Mouse (Mus musculus) thymus, adult 2 months (tissue): ENCODE data around the gene Spock1. TPM values are rescaled to one million over a fixed set of nuclear protein-coding genes. Genes with fewer than 3 reads are reported as not detected.

Experiments used
- DNase-seq: peaks from one replicate; pipeline ENCODE4 v3.0.0; 2021
- H3K27ac ChIP-seq: fragments of 200-500 bp; 2 replicates; pipeline ENCODE4 v1.5.1; 2012; ENCODE audit warnings: low read length, control low read depth; ENCODE audit not compliant: control insufficient read depth, insufficient read depth
- H3K27me3 ChIP-seq: fragments of 200-500 bp; 2 replicates; pipeline ENCODE4 v1.6.1; 2012; ENCODE audit warnings: mild to moderate bottlenecking, low read length, moderate library complexity, mixed read lengths; ENCODE audit not compliant: control insufficient read depth, insufficient read depth
- H3K36me3 ChIP-seq: fragments of 200-500 bp; 2 replicates; pipeline ENCODE4 v1.6.1; 2012; ENCODE audit warnings: mild to moderate bottlenecking, low read length, moderate library complexity; ENCODE audit not compliant: control insufficient read depth, insufficient read depth
- H3K4me1 ChIP-seq: fragments of 200-500 bp; replicated peaks from 2 replicates; pipeline ENCODE4 v1.6.1; 2012; ENCODE audit warnings: low read length; ENCODE audit not compliant: control insufficient read depth, insufficient read depth
- H3K4me3 ChIP-seq: fragments of 200-500 bp; 2 replicates; pipeline ENCODE4 v1.5.1; 2012; ENCODE audit warnings: mild to moderate bottlenecking, low read length, control low read depth, moderate library complexity; ENCODE audit not compliant: control insufficient read depth, insufficient read depth
- CTCF ChIP-seq: fragments of 200-500 bp; IDR thresholded peaks from 2 replicates; pipeline ENCODE4 v1.5.1; 2012; ENCODE audit warnings: mild to moderate bottlenecking, control low read depth, low read length, moderate library complexity, borderline replicate concordance; ENCODE audit not compliant: control insufficient read depth, poor library complexity, insufficient read depth; ENCODE audit errors: extremely low read depth
- POLR2A ChIP-seq: fragments of 200-500 bp; IDR thresholded peaks from 2 replicates; pipeline ENCODE4 v1.6.1; 2012; ENCODE audit warnings: mild to moderate bottlenecking, low read length, control low read depth, moderate library complexity; ENCODE audit not compliant: control insufficient read depth, poor library complexity, insufficient read depth; ENCODE audit errors: extremely low read depth
- WGBS: fragments of 180-500 bp; shearing (Covaris S2); methylation state at CpG from one replicate; pipeline ENCODE4 v1.1.7; 2018; 5-methylcytosine and 5-hydroxymethylcytosine counted together
- polyA plus RNA-seq: library from polyadenylated mRNA; depleted of rRNA; stranded (reverse); fragments of >200 nt; gene quantifications from 2 replicates; pipeline ENCODE4 v1.2.3, GENCODE M21; 2012

Gene Spock1
- polyA plus RNA-seq, 1 experiment = 0.93 TPM

GRCm38 (mm10) chr13:57588558-57589273 lies 319.4 kb downstream of the Spock1 start:
- Histone ChIP-seq H3K27me3 (no peaks in the 10 kb centered on the region), H3K27ac (no peak overlapping the region), H3K4me1 (no peaks in the 10 kb centered on the region), H3K4me3 (no peak overlapping the region), H3K36me3 (no peaks in the 10 kb centered on the region)
- no peak for DNase-seq
- TF ChIP-seq POLR2A (no peak), CTCF (no peak)
- WGBS = 78% methylated on average over 10 of the region's 10 CpGs

DNA sequence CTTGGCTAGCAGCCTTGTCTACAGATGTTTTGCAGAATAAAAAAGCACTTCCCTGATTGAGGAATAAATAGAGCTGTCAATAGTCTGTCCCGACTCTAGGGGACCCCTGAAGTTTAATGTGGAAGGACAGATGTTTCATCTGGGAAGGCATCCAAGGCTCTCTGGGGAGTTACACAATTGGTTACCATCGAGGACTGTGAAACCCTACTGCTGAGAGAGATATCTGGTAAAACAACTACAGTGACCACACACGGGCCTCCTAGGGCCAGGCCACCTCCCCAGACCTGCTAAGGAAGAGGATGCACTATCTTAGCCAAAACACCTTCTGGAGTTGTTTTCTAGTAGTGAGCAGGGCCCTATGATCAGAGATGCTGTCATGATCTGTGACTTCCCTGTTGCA lies 323.0 kb downstream of the Spock1 start:
- Histone ChIP-seq H3K4me1 (no peaks in the 10 kb centered on the region), H3K27me3 (no peaks in the 10 kb centered on the region), H3K4me3 (no peak overlapping the region), H3K27ac (no peak overlapping the region), H3K36me3 (no peaks in the 10 kb centered on the region)
- TF ChIP-seq POLR2A (no peak), CTCF (no peak)
- 65% methylated on average over 3 of the region's 3 CpGs for WGBS
- no peak for DNase-seq

DNA sequence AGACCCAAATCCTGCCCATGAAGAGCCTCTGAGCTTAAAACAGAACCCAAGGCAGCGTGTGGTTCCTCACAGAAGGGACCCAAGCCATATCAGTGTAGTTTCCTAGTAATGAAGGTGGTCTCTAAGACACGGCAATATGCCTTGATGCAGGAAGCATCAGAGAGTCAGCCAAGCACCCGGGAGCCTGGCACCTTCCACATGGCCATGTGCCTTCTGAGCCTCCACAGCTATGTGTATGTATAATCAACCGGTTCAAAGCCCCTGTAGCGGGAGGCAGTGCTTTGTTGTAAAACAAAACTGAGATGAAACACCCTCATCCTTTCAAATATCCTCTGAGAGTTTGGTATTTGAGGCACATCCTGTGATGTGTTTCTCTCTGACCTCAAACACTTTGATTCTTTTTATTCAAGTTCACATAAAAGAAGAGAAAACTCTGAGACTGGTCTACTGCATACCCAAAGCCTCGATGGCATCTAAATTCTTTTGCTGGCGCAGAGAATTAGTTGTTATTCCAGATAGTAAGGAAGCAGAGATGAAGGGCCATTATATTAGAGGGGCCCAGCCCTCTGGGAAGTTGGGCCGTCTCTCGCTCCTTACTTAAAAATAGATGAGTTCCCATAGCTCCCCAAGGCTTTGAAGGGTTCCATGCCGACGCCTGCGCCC lies 325.7 kb downstream of the Spock1 start:
- no peak for TF ChIP-seq CTCF
- TF ChIP-seq POLR2A = no peak
- H3K36me3 ChIP-seq = no peaks in the 10 kb centered on the region
- H3K27ac ChIP-seq = no peak overlapping the region
- H3K27me3 ChIP-seq = no peaks in the 10 kb centered on the region
- DNase-seq = no peak
- no peak overlapping the region for H3K4me3 ChIP-seq
- WGBS = 91% methylated on average over 12 of the region's 12 CpGs
- H3K4me1 ChIP-seq = no peaks in the 10 kb centered on the region

GRCm38 (mm10) chr13:57577541-57578244 lies 330.4 kb downstream of the Spock1 start:
- H3K27me3 ChIP-seq = no peaks in the 10 kb centered on the region
- no peak overlapping the region for H3K4me3 ChIP-seq
- H3K4me1 ChIP-seq = no peaks in the 10 kb centered on the region
- no peak for TF ChIP-seq POLR2A
- TF ChIP-seq CTCF = no peak
- no peaks in the 10 kb centered on the region for H3K36me3 ChIP-seq
- DNase-seq = no peak
- WGBS = 97% methylated on average over 5 of the region's 5 CpGs
- no peak overlapping the region for H3K27ac ChIP-seq

- Histone ChIP-seq H3K27me3 (no peaks in the 10 kb centered on the region), H3K36me3 (no peaks in the 10 kb centered on the region), H3K4me3 (no peak overlapping the region), H3K4me1 (no peaks in the 10 kb centered on the region), H3K27ac (no peak overlapping the region)
- TF ChIP-seq POLR2A (no peak), CTCF (no peak)
- 88% methylated on average over 4 of the region's 4 CpGs for WGBS
- DNase-seq = no peak
Observed at GRCm38 (mm10) chr13:57573501-57573900, 334.6 kb downstream of the Spock1 start.

GRCm38 (mm10) chr13:57568404-57568803 lies 339.7 kb downstream of the Spock1 start:
- H3K27me3 ChIP-seq = no peaks in the 10 kb centered on the region
- H3K4me1 ChIP-seq = no peaks in the 10 kb centered on the region
- H3K27ac ChIP-seq = no peak overlapping the region
- DNase-seq = no peak
- H3K36me3 ChIP-seq = no peaks in the 10 kb centered on the region
- 96% methylated on average over 8 of the region's 8 CpGs for WGBS
- TF ChIP-seq CTCF = no peak
- no peak for TF ChIP-seq POLR2A
- H3K4me3 ChIP-seq = no peak overlapping the region
